ENCODE assay signal across 8 mouse cellular contexts in genomic region chr2:152753944-152754711, GRCm38 (mm10). TPM values are rescaled to one million over a fixed set of nuclear protein-coding genes. Genes with fewer than 3 reads are reported as not detected.
DNase-seq lines count a peak whose midpoint lies in the region; ATAC-seq and TF ChIP-seq lines count a peak whose summit lies in the region.

TSS of gene Cox4i2 (plus strand) at chr2:152754173.

- H3K4me1 ChIP-seq in cerebellum, adult 2 months (ENCODE audit: control insufficient read depth, insufficient read depth, low read length) = peaks cover 18% of the 10 kb centered on the region

- DNase-seq in cerebellum, postnatal 10 days = peak; percentile 28 to 40
- no peak for DNase-seq in cerebellum, adult 11-12 months
- no peak for DNase-seq in heart, adult 8-10 months (ENCODE audit: low spot score)
- DNase-seq in kidney, postnatal 4 days = peak; percentile 63 to 69
- DNase-seq in layer of hippocampus, adult 9-11 months = no peak
- DNase-seq in cerebellum, postnatal 4 days (ENCODE audit: low spot score in 2 of 2) = no peak
- DNase-seq in cerebellum, adult 2 months = no peak

- TF ChIP-seq CTCF in cerebellum, adult 2 months (IDR thresholded peaks at IDR 0.05; ENCODE audit: borderline replicate concordance, insufficient read depth, low read depth, low read length) = no peak

- H3K27me3 ChIP-seq in cerebellum, adult 2 months (ENCODE audit: control insufficient read depth, insufficient read depth, low read length) = no peaks in the 10 kb centered on the region

- 34% methylated on average over 30 of the region's 30 CpGs for WGBS in cerebellum, adult 2 months

- ATAC-seq in megakaryocyte progenitor cell, adult 5-6 weeks (replicated peaks; ENCODE audit: poor library complexity) = peak; percentile 60

- H3K4me3 ChIP-seq in cerebellum, adult 2 months (replicated peaks; ENCODE audit: insufficient read depth, low read depth, low read length) = no peak within 1 kb of the TSS

- no peak for TF ChIP-seq POLR2A in cerebellum, adult 2 months (IDR thresholded peaks at IDR 0.05; ENCODE audit: borderline replicate concordance, insufficient read depth, low read length)

- no peak within 1 kb of the TSS for H3K27ac ChIP-seq in cerebellum, adult 2 months (ENCODE audit: insufficient read depth, low read length)

RNA-seq across cellular contexts. Expression of gene Cox4i2, which starts in this region (rescaled TPM):
- total RNA-seq in heart, adult 8-10 months (2022) = 10 to 100 TPM; 10.3 to 16.2 (median 12.4) TPM
- total RNA-seq in megakaryocyte progenitor cell, adult 5-6 weeks (2015) = 1.4 and 1.5 TPM in 2 replicates
- total RNA-seq in megakaryocyte progenitor cell, adult 5-6 weeks (2017) = 1.8 TPM in 1 of 2 replicates, not detected in the other
- polyA plus RNA-seq in cerebellum, adult 2 months (2012; rRNA removed) = 9.2 and 9.7 TPM in 2 replicates

Comparison
In these comparisons a context has a peak if more than half of its experiments do, and no peak if none do; other contexts are left out.
1. RNA of gene Cox4i2 (total RNA-seq): 10.3 to 16.2 TPM in heart, adult 8-10 months; 1.4 to 1.8 TPM in megakaryocyte progenitor cell, adult 5-6 weeks; every median in the first group is over 4 times any median in the second.
2. DNase-seq: peak in cerebellum, postnatal 10 days (2 of 2) and kidney, postnatal 4 days (2 of 2); none in cerebellum, adult 11-12 months (single experiment), heart, adult 8-10 months (single experiment), layer of hippocampus, adult 9-11 months (single experiment), cerebellum, postnatal 4 days (0 of 2) and cerebellum, adult 2 months (0 of 2).